Mouse (Mus musculus): ENCODE results near the gene Tmem219.
"Not testable (repeated sequence)": the region's sequence is repeated elsewhere in the genome, so short reads cannot be mapped to it uniquely, and the experiment has no call there.

The Tmem219 gene

GRCm38 (mm10) chr7:126921563-126921962, 1.2 kb downstream of the Tmem219 start:
- DNase-seq = no peak

DNA sequence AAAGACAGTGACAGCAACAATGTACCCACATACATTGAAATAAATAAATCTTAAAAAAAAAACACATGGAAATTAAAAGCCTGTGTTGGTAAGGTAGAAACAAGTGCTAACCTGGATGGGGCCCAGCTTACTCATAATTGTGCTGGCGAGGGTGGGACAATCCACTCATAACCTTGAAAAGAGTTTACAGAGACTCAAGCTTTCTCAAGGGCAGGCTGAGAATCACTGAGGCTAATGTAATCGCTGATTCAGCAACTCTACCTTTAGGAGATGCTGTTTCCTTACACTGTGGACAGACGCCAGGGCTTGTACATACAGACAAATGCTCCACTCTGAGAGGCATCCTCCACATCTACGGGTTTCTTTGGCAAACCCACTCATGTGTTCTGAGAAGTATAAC, 2.7 kb downstream of the Tmem219 start:
- DNase-seq = no peak

GRCm38 (mm10) chr7:126918356-126918755, 4.4 kb downstream of the Tmem219 start:
- not testable (repeated sequence) for DNase-seq

GRCm38 (mm10) chr7:126914844-126915243, 7.9 kb downstream of the Tmem219 start:
- no peak for DNase-seq

DNA sequence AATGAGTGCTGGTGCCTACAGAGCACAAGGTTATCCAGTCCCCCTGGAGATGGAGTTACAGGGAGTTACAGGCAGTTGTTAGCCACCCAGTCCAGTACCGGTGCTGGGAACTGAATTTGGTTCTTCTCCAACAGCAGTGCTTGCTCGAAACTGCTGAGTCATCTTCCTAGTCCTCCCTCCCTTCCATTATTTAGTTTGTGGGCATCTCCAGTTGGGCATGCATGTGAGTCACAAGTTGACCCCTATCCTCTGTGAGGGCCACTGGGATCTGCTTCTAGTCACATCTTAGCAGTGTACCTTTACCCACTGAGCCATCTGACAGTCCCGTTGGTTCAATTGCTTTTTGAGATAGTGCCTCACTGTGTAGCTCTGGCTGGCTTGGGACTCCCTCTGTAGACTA, 17.1 kb downstream of the Tmem219 start:
- no peak for DNase-seq

- not testable (repeated sequence) for DNase-seq
Observed at GRCm38 (mm10) chr7:126899781-126900180, 22.9 kb downstream of the Tmem219 start.

DNA sequence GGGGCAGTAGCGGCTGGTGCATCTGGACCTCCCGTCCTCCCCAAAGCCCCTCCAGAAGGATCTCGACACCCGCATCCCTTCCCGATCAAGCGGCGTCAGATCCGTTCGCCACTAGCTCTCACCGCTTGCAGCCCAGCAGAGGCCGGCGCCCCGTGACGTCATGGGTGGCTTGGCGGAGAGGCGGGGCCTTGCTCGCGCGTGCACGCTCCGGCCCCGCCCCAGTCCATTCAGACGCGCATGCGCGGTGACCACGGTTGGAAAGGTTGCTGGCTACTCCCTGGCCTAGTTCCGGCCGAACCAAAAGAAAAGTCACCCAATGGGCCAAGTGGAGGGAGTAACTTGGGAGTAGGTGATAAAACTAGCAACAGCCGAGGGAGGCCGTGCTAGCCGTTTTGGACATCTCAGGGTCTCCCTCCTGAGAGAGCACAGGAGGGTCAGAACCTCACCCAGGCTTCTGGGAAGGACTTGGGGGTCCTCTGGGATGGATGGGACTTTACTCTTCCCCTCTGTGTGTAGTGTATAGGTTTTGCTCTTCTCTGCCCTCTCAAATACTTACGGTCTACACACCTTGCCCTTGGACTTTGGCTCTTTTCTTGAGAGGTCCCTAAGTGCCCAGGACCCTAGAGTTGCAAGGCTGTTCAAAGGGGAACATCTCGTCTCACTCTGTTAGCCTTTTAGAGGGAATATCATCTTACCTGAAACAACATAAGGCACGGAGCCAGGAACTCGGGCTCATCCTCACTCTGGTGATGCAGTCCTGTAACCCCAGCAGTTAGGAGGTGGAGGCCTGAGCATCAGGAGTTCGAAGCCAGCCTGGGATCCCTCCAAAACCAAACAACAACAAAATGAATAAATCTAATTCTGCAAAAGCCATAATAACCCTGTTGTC, 24.4 kb downstream of the Tmem219 start:
- DNase-seq = peak; percentile 100

DNA sequence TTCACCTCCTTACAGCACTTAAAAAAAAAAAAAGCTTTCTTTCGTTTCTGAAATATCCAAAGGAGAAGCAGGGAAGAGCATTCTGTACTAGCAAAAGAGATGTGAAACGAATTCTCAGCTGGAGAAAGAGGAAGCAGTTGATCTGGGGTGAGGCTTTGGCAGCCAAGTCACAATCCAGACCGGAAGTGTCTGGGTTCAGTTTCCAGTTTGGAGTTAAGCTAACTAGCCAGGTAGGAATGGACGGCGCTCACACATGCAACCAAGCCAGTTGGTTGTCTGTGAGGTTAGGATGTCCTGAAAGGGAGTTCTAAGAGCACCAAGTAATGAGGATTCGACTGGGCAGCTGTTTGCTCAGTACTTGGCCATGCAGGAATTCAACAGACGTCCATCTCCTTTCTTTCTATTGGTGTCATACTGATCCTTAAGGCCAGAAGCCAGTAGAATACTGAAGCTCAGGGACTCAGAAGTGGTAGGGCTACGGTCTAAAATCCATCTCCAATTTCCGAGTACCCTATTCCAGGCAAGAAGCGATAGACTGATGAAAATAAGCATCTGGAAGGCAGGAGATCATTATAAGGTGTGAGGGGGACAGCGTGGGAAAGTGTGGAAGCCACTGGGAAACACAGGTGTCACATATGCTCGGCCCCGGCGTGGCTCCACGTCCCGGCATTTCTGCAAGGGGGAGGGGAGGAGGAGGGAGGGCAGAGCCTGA, 25.2 kb downstream of the Tmem219 start:
- DNase-seq = peak in 1 of 2 experiments; percentile 20

GRCm38 (mm10) chr7:126896912-126897311, 25.8 kb downstream of the Tmem219 start:
- peak; percentile 25 to 36 for DNase-seq

- DNase-seq = no peak
Observed at GRCm38 (mm10) chr7:126888852-126889251, 33.9 kb downstream of the Tmem219 start.

DNA sequence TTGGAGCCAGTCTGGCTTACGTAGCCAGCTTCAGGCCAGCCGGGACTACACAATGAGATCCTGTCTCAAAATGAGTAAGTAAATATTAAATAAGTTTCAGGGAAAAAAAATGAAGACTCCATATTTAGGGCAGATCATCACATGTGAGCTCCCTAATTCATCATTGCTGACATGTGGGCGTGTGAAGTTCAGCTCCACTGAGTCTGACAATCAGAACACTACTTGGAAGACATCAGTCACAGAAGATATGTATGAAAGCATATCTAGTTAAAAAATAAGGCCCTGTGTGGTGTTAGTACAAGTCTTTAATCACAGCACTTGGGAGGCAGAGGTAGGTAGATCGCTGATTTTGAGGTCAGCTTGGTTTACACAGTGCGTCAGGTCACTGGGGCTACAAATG, 35.4 kb downstream of the Tmem219 start:
- DNase-seq = no peak

DNA sequence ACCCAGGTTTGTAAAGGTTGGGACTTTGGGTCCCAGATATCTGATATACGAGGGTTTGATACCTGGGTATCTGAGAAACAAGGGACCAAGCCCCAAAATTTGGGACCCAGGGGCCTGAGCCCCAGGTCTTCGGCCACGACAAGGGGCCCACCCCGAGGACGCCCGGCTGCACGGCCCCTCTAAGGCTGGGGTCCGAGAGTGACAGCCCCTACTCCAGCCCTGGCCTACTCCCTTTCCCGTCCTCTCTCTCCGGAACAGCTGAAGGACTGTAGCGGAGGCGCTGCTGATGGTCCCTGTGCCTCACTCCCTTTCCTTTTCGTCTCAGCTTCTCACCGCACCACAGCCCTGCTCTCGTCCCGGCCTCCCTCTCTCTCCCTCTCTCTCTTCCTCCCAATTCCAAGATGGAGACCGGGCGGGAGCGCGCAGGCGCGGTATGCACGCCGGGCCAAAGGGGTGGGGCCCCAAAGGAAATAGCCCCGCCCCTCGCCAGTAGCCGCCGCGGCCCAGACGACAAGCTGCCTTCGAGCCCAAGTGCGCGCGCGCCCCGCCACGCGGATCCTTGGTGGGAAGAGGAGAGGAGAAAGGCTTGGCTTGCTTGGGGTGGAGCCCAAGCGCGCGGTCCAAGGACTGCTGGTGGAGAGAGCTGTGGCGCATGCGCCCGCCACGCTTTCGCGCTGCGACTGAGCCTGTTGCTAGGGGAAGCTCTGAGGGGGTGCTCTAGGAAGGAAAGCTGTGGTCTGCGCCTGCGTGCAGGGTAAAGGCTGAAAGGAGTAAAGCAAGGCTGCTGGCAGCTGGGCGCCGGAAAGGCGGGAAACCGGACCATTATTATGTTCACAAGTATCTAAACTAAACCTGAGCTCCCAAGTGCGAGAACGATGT, 38.2 kb downstream of the Tmem219 start, which contains the start of gene Taok2:
Taok2 (minus strand) TSS at position 418 of the 879 bp plus-strand sequence.
- peak; percentile 98 to 99 for DNase-seq

GRCm38 (mm10) chr7:126883731-126884181, 39.0 kb downstream of the Tmem219 start:
- peak; percentile 49 to 53 for DNase-seq

DNA sequence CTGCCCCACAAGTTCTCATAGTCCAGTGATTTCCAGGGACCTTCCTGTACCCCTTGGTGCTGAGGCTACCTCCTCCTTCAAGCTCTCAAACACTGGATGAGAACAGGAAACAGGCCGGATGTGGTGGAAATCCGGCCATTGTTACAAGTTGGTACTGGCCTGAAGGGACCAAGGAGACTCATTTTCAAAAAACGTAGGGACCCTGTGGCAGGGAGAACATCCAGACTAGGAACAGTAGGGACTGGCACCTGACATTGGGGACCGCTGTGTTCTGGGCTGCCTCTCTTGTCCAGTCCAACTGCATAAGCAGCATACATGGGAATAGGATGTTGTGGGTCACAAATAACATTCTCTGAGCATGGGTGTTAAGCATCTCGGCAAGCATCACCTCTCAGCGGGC, 41.7 kb downstream of the Tmem219 start:
- DNase-seq = no peak

DNA sequence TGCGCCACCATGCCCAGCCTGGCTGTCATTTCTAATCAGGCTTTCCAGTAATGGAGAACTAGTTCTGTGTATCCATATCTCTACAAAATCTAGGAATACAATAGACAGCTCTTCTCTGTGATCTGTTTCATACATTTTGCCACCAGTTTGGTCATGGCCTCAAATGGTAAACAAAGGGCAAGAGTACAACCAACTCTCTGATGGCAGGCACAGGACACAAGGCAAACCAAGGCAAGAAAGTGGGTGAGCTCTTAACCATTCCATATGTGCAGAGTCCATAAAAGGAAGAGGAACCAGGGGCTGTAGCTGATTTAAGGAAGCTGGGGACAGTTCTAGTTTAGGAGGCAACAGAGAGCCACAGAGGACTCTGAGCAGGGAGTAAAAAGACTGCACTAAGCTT, 45.5 kb downstream of the Tmem219 start:
- DNase-seq = no peak

GRCm38 (mm10) chr7:126870520-126870891, 52.2 kb downstream of the Tmem219 start:
- DNase-seq = no peak

DNA sequence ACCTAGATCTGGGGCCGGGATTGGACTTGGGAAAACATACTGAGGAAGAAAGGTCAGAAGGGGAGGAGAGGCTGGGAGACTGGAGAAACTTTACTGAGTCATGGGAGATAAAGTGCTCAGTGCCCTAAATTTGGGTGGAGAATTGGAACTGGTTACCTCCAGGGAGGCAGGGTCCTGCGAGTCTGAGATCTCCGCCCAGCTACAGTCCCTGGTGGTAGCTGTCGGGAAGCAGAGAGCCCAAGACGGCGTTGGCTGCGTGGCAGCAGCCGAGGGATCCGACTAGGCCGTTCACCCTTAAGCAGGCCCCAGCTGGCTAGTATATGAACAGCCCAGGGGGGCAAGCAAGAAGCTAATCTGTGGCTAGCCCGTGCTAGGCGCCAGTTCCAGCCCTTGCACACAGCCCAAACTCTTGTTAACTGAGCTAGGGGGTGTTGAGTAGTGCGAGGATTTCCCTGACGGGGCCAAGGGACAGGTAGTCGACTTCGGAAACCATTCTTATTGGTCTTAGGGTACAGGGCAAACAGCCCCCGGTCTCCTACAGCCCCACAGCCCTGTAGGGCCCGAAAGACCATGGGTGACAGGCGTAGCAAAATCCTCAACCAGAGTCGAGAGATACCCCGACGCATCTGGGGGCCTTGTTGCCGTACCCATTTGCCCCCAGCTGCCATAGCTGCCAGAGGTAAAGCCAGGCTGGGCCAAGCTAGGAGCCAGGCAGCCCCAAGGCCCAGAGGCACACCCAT, 52.8 kb downstream of the Tmem219 start:
- no peak for DNase-seq

GRCm38 (mm10) chr7:126868003-126868402, 54.7 kb downstream of the Tmem219 start:
- no peak for DNase-seq

DNA sequence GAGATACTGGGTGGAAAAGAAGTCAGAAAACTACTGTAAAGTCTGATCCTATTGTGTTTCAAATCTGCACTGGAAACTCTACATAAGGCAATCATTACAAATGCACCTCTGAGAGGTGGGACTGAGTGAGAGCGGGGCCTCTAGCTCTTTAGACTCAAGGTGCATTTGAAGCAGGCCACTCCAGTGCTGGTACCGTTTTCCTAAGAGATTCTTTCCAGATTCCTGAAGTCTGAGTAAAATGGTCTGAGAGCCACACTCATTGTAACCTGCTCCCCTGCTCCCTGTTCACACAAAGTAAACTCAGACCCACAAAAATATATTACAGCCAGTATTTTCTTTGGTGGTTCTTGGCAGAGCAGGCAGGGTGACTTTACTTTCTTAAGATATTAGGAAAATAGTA, 55.2 kb downstream of the Tmem219 start:
- no peak for DNase-seq

- DNase-seq = no peak
Observed at GRCm38 (mm10) chr7:126863791-126864190, 58.9 kb downstream of the Tmem219 start.

- DNase-seq = peak; percentile 98
Observed at GRCm38 (mm10) chr7:126862147-126862784, 60.5 kb downstream of the Tmem219 start, which contains the start of gene Ino80e. Ino80e (minus strand) TSS chr7:126862377.
